Mouse (Mus musculus) left cerebral cortex, adult 9 months (tissue): ENCODE measurements at regions not wholly inside any gene's neighbourhood (a gene's known extent, or its start where the extent isn't known, plus 50 kb on each side); places are given as distances from the start of the nearest gene placed in this dataset.
A peak's percentile ranks its signal among the peaks of the same experiment; 100 is the strongest.

Source experiments
- DNase-seq, 2 experiments: peaks; one replicate each; pipeline ENCODE4 v3.0.0; 2022; ENCODE audit warnings: low spot score in 2 of 2

- no peak for DNase-seq
Measured at GRCm38 (mm10) chr9:30021981-30022380, 59.0 kb upstream of the Ntm start.

DNA sequence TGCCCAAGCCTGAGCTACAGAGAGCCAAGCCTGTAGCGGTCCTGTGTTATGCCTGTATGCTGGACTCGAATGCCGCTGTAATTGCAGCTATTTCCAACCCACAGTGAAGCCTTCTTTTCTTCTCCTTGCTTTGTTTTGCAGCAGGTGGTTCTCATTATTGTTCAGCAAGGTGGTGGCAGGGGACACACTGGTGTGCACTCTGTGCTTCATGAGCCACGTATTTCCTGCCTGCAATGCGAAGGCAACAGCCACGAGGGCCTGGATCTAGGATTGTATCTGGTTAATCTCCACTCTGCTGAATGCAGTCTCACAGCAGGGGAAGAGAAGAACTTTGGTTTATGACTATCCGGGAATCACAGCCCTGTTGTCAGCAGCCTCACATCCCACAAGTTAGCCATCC lies 62.3 kb upstream of the Ntm start:
- DNase-seq = no peak

GRCm38 (mm10) chr9:30026939-30027338 lies 64.0 kb upstream of the Ntm start:
- peak; percentile 44 to 61 for DNase-seq

DNA sequence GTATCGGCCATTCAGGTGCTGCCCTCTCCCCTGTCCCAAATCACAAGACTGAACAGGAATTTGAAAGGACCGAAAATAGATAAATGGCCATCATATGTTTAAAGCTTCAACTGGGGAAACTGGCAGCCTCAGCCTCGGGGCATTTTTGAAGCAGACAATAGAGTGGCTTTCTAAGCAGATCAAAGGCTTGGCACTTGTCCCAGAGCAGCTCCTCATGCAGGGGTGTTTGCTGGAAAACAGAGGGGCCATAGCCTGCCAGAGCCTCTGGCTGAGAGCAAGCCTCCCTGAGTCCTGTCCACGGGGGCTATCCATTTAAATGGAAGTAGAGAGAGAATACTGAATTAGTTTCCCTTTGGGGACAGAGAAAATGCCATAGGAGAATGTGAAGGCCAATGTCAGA lies 77.5 kb upstream of the Ntm start:
- DNase-seq = no peak

GRCm38 (mm10) chr9:30064551-30064950 lies 101.6 kb upstream of the Ntm start:
- no peak for DNase-seq

DNA sequence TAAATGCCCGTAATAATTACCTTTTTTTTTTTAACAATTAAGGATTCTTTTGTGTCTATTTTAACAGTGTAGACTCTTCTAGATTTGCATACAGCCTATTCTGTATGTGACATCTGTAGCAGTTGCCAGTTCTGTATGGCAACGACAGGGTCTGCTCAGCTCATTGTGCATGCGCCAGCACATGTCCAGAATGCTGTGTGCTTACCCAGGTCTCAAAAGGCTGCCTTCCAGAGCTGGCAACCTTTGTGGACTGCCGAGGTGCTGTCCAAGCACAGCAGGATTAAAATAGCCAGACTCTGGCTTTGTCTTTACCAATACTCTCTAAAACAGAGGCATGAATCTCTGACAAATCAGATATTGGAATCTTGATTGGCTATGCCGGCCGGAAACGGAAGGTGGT lies 105.0 kb upstream of the Ntm start:
- no peak for DNase-seq

- DNase-seq = no peak
Measured at GRCm38 (mm10) chr9:30075233-30075632, 112.3 kb upstream of the Ntm start.

- no peak for DNase-seq
Measured at GRCm38 (mm10) chr9:30076006-30076405, 113.1 kb upstream of the Ntm start.

GRCm38 (mm10) chr9:30076482-30076881 lies 113.5 kb upstream of the Ntm start:
- no peak for DNase-seq

- no peak for DNase-seq
Measured at GRCm38 (mm10) chr9:30101942-30102341, 139.0 kb upstream of the Ntm start.

- DNase-seq = no peak
Measured at GRCm38 (mm10) chr9:30122371-30122770, 159.4 kb upstream of the Ntm start.

GRCm38 (mm10) chr9:30129151-30129550 lies 166.2 kb upstream of the Ntm start:
- no peak for DNase-seq

- DNase-seq = no peak
Measured at GRCm38 (mm10) chr9:30131626-30132025, 168.7 kb upstream of the Ntm start.

DNA sequence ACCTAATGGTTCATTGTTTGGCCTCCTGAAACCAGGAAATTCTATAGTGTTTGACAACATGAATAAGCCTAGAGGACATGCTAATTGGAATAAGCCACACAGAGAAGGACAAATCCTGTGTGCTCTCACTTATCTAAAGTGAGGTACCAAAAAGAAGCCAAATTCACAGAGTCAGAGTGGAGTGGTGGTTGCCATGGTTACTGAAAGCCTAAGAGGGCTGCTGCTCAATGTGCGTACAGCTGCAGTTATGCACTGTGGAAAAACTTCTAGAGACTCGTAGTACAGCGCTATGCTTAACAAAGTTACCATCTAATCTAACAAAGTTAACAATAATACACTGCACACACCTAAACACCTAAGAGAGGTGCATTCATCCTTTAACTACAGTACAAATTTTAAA lies 171.4 kb upstream of the Ntm start:
- peak in 1 of 2 experiments; percentile 48 for DNase-seq

DNA sequence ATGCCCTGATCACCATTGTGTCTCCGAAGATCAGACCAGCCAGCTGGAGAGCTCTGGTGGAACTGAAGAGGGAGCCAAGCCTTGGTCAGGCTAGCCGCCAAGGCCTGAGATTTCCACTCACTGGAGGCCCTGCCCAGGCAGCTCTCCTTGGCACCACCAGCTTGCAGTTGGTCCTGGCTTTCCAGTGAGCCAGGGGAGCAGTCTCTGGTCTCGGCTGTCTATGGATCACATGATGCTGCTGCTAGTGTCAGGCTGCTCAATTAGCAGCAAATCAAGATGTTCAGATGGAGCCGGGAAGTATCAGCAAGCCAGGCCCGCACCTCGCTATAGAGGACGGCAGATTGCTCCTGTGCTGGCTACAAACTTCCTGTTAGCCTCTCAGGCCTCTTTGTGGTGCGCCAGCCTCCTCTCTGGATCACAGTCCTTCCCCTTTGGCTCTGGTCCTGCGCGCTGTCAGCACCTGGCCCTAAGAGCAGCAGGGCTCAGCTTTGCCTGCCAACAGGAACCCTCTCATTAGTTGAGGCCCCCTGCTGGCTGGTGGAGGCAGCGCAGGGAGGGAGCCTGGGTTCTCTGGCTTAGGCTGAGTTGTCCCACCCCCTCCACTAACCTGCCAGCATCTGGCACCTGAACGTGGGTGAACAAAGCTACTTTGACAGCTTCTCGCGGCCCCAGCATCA lies 174.8 kb upstream of the Ntm start:
- DNase-seq = peak; percentile 51 to 77

DNA sequence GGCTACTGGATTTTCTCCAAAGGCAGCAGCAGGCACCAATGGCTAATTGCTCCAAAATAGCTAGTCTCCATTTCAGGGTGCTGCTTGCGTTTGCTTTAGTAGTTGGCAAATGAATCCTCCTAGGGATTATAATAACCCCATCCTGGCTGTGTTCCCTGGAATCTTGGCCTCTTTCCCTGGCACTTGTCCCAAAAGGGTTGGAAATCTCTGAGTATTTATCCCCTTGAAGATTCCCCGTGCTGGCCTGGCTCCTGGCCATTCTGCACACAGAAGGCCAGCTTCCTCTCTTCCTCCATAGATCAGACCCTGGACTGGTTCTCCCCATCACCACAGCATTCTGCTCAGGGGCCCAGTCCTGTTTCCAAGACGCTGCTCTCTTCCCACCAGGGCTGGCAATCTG lies 177.2 kb upstream of the Ntm start:
- peak; percentile 62 to 90 for DNase-seq

GRCm38 (mm10) chr9:30141186-30141585 lies 178.2 kb upstream of the Ntm start:
- DNase-seq = peak; percentile 54 to 57

GRCm38 (mm10) chr9:30142806-30143458 lies 180.0 kb upstream of the Ntm start:
- DNase-seq = peak in 1 of 2 experiments; percentile 28

- peak in 1 of 2 experiments; percentile 67 for DNase-seq
Measured at GRCm38 (mm10) chr9:30149481-30150468, 186.8 kb upstream of the Ntm start.

- DNase-seq = no peak
Measured at GRCm38 (mm10) chr9:30151173-30151572, 188.2 kb upstream of the Ntm start.

GRCm38 (mm10) chr9:30166235-30166752 lies 203.4 kb upstream of the Ntm start:
- DNase-seq = no peak

DNA sequence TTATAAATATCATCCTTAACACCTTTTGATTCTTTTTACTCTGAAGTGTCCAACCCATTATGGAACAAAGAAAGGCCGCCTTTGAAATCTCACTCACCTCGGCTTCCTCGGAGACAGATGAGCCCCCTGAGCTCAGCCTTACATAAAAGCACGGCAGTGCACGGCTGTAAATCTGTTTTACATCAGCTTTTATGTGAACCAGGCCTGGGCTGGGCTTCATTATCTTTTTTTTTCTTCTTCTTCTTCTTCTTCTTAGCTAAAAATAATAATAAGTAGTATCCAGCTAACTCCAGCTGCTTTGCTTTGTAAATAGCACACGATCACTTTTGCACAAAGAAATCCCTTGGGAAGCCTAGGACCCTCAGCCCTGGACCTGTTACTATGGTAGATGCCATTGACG lies 204.3 kb upstream of the Ntm start:
- no peak for DNase-seq
